Mouse (Mus musculus): ENCODE measurements around the gene Dmwd. TPM values are rescaled to one million over a fixed set of nuclear protein-coding genes. Genes with fewer than 3 reads are reported as not detected.

Dmwd gene
- 39.0 and 47.0 TPM in 2 replicates for polyA plus RNA-seq (2011; ENCODE audit: insufficient read length, low read depth, missing spikeins)

DNA sequence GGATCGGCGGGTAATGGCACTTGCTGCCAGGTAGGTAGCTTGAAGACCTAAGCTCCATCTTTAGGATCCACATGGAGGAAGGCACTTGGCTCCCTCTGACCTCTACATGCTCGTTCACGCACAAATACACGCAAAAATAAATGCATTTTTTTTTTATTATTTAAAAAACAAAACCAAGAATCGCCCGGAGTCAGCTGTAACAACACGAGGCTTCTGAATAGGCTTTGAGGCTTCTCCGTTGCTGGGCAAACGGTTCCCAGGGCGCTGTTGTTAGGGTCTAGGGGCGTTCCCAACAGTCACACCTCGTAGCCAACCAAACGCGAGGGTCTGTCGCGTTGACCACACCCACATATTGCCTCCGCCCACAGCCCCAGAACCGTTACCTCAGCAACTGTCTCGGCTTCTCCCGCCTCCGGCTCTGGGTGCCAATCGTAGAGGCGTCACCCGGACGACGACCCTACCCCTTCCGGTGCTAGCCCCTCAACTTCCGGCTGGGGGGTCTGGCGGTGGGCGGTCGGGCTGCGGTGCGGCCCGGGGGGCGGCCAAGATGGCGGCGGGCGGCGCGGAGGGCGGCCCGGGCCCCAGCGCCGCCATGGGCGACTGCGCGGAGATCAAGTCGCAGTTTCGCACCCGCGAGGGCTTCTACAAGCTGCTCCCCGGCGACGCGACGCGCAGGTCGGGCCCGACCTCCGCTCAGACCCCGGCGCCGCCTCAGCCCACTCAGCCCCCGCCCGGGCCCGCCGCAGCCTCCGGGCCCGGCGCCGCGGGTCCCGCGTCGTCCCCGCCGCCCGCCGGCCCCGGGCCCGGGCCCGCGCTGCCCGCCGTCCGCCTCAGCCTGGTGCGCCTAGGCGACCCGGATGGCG lies at the start of gene Dmwd:
Gene Dmwd (plus strand): TSS at position 505 of the 863 bp plus-strand sequence.
- Histone ChIP-seq H3K4me3 (ENCODE audit: insufficient read depth, low read length) (peak within 1 kb of the TSS; percentile 89), H3K4me1 (ENCODE audit: control insufficient read depth, insufficient read depth, low read length) (peaks cover 4% of the 10 kb centered on the region; the same call in 1 of the 2 replicates), H3K27ac (ENCODE audit: insufficient read depth, low read length) (no peak within 1 kb of the TSS; the same call in 1 of the 2 replicates)
- TF ChIP-seq POLR2A (IDR thresholded peaks at IDR 0.05; ENCODE audit: low read depth, low read length) (peak; percentile 46; the same call in 1 of the 2 replicates), CTCF (IDR thresholded peaks at IDR 0.05; ENCODE audit: borderline replicate concordance, insufficient read depth, low read length) (no peak)

- Histone ChIP-seq H3K27ac (ENCODE audit: insufficient read depth, low read length) (no peak overlapping the region), H3K4me3 (ENCODE audit: insufficient read depth, low read length) (no peak overlapping the region), H3K4me1 (ENCODE audit: control insufficient read depth, insufficient read depth, low read length) (peaks cover 7% of the 10 kb centered on the region)
- no peak for TF ChIP-seq POLR2A (IDR thresholded peaks at IDR 0.05; ENCODE audit: low read depth, low read length)
- no peak for TF ChIP-seq CTCF (IDR thresholded peaks at IDR 0.05; ENCODE audit: borderline replicate concordance, insufficient read depth, low read length)
These were observed 48.0 kb upstream of the Dmwd start for GRCm38 (mm10) chr7:19028067-19028466.

DNA sequence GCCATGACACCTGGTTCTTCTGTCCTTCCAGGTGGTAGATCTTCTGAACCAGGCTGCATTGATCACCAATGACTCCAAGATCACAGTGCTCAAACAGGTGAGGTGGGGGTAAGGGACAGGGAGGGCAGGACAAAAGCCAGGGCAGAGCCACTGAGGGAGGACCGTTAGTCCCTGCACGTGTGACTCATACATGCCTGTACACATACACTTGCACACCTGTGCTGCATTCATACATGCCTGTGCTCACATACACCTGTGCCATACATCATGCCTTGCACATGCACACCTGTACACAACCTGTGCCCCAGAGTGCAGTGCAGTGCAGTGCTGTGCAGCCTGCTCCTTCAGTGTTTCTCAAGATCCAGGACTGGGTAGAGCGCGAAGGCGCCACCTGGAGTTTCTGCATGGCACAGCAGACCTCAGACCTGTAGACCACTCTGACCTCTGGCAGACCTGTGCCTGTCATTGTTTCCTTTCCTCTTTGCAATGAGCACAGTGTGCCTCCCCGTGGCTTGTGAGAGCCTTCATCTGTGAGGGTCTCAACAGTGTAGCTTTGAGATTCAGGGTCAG lies 46.9 kb upstream of the Dmwd start:
- no peak overlapping the region for H3K27ac ChIP-seq (ENCODE audit: insufficient read depth, low read length)
- no peak overlapping the region for H3K4me3 ChIP-seq (ENCODE audit: insufficient read depth, low read length)
- TF ChIP-seq CTCF (IDR thresholded peaks at IDR 0.05; ENCODE audit: borderline replicate concordance, insufficient read depth, low read length) (peak; percentile 52; the same call in 1 of the 2 replicates), POLR2A (IDR thresholded peaks at IDR 0.05; ENCODE audit: low read depth, low read length) (no peak)
- H3K4me1 ChIP-seq (ENCODE audit: control insufficient read depth, insufficient read depth, low read length), result peaks cover 7% of the 10 kb centered on the region

GRCm38 (mm10) chr7:19031641-19032040 lies 44.4 kb upstream of the Dmwd start:
- H3K27ac ChIP-seq (ENCODE audit: insufficient read depth, low read length), result no peak overlapping the region
- H3K4me1 ChIP-seq (ENCODE audit: control insufficient read depth, insufficient read depth, low read length), result peaks cover 3% of the 10 kb centered on the region
- H3K4me3 ChIP-seq (ENCODE audit: insufficient read depth, low read length), result no peak overlapping the region
- TF ChIP-seq POLR2A (IDR thresholded peaks at IDR 0.05; ENCODE audit: low read depth, low read length) (no peak), CTCF (IDR thresholded peaks at IDR 0.05; ENCODE audit: borderline replicate concordance, insufficient read depth, low read length) (no peak)

GRCm38 (mm10) chr7:19044616-19045015 lies 31.4 kb upstream of the Dmwd start:
- H3K4me1 ChIP-seq (ENCODE audit: control insufficient read depth, insufficient read depth, low read length), result no peaks in the 10 kb centered on the region
- no peak for TF ChIP-seq CTCF (IDR thresholded peaks at IDR 0.05; ENCODE audit: borderline replicate concordance, insufficient read depth, low read length)
- no peak for TF ChIP-seq POLR2A (IDR thresholded peaks at IDR 0.05; ENCODE audit: low read depth, low read length)
- no peak overlapping the region for H3K27ac ChIP-seq (ENCODE audit: insufficient read depth, low read length)
- no peak overlapping the region for H3K4me3 ChIP-seq (ENCODE audit: insufficient read depth, low read length)

- H3K4me3 ChIP-seq (ENCODE audit: insufficient read depth, low read length), result no peak overlapping the region
- H3K4me1 ChIP-seq (ENCODE audit: control insufficient read depth, insufficient read depth, low read length), result no peaks in the 10 kb centered on the region
- H3K27ac ChIP-seq (ENCODE audit: insufficient read depth, low read length), result no peak overlapping the region
- no peak for TF ChIP-seq CTCF (IDR thresholded peaks at IDR 0.05; ENCODE audit: borderline replicate concordance, insufficient read depth, low read length)
- TF ChIP-seq POLR2A (IDR thresholded peaks at IDR 0.05; ENCODE audit: low read depth, low read length), result no peak
These were observed 29.5 kb upstream of the Dmwd start for GRCm38 (mm10) chr7:19046286-19047069.

DNA sequence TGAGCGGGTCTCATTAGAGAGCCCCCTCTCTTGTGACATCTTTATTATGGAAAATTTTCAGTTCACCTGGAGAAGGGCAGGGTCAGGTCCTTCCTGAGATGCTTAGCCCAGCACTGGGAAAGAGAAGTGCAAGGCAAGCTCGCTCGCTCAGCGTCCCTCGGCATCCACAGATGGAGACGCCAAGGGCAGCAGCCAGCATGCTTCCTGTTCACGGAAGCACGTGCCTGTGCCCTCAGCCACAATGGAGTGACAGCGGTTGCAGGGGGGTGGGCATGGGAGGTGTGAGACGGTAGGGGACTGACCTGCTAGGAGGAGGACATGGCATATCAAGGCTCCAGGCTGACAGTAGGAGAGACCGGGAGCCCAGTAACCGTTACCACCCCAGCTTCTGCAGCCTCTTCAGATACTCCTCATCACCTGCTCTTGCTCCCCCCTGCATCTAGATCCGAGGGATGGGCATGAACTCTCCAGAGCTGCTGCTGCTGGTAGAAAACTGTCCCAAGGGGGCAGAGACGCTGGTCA lies 28.0 kb upstream of the Dmwd start:
- no peaks in the 10 kb centered on the region for H3K4me1 ChIP-seq (ENCODE audit: control insufficient read depth, insufficient read depth, low read length)
- H3K4me3 ChIP-seq (ENCODE audit: insufficient read depth, low read length), result no peak overlapping the region
- TF ChIP-seq CTCF (IDR thresholded peaks at IDR 0.05; ENCODE audit: borderline replicate concordance, insufficient read depth, low read length), result no peak
- no peak for TF ChIP-seq POLR2A (IDR thresholded peaks at IDR 0.05; ENCODE audit: low read depth, low read length)
- H3K27ac ChIP-seq (ENCODE audit: insufficient read depth, low read length), result no peak overlapping the region

DNA sequence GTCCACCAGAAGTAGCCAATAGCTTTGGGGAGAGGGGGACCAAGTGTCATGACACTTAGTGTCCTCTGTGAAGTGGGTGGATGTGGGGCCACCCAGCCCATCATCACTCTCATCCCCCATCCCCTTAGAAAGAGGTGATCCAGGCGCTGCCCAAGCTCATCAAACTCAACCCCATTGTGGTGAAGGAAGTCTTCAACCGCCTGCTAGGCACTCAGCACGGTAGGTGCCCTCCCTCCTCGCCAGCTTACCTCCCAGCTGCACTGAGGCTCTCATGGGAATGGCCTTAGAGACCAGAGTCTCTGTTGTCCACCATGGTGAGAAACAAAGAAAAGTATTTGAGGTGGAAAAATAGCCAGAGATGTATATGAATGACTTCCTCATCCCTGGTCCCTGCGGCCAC lies 26.8 kb upstream of the Dmwd start:
- TF ChIP-seq POLR2A (IDR thresholded peaks at IDR 0.05; ENCODE audit: low read depth, low read length) (no peak), CTCF (IDR thresholded peaks at IDR 0.05; ENCODE audit: borderline replicate concordance, insufficient read depth, low read length) (no peak)
- H3K4me3 ChIP-seq (ENCODE audit: insufficient read depth, low read length), result no peak overlapping the region
- no peaks in the 10 kb centered on the region for H3K4me1 ChIP-seq (ENCODE audit: control insufficient read depth, insufficient read depth, low read length)
- no peak overlapping the region for H3K27ac ChIP-seq (ENCODE audit: insufficient read depth, low read length)

DNA sequence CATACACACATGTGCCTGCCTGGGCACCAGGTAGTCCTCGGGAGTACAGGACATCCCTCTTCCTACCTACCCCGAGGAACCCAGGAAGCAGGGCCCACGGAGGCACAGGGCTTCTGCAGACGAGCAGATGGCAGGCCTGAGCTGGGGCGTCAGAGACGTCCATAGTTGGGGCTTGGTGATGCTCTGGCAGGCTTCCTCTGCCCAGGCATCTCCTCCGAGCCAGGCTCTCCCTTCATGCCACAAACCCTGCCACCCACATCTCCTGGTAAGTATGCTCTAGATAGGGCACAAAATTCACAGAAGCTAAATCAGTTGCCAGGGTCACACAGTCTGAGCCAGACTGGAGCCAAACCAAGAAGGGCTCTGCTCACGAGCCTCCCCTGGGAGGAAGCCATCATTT lies 25.9 kb upstream of the Dmwd start:
- H3K4me1 ChIP-seq (ENCODE audit: control insufficient read depth, insufficient read depth, low read length), result no peaks in the 10 kb centered on the region
- TF ChIP-seq CTCF (IDR thresholded peaks at IDR 0.05; ENCODE audit: borderline replicate concordance, insufficient read depth, low read length) (no peak), POLR2A (IDR thresholded peaks at IDR 0.05; ENCODE audit: low read depth, low read length) (no peak)
- no peak overlapping the region for H3K27ac ChIP-seq (ENCODE audit: insufficient read depth, low read length)
- H3K4me3 ChIP-seq (ENCODE audit: insufficient read depth, low read length), result no peak overlapping the region

Measured in embryonic fibroblast, embryonic 13.5 days (primary cell).